Mouse (Mus musculus) left cerebral cortex, adult 2 months (tissue): Measurements from ENCODE around the gene Clp1. TPM values are rescaled to one million over a fixed set of nuclear protein-coding genes. Genes with fewer than 3 reads are reported as not detected.

ENCODE experiments used
- DNase-seq, 2 experiments: peaks; one replicate each; pipeline ENCODE4 v3.0.0; 2021 to 2022; ENCODE audit warnings: low spot score in 2 of 2, mixed read lengths in 1 of 2; ENCODE audit errors: extremely low spot score in 1 of 2
- H3K27ac ChIP-seq: fragments of 200-600 bp; 2 replicates; pipeline ENCODE4 v1.8.1; 2022
- H3K4me3 ChIP-seq: fragments of 200-600 bp; 2 replicates; pipeline ENCODE4 v1.8.1; 2022
- CTCF ChIP-seq: fragments of 200-600 bp; IDR thresholded peaks from 2 replicates; pipeline ENCODE4 v1.8.1; 2022; ENCODE audit warnings: antibody characterized with exemption, mild to moderate bottlenecking, moderate library complexity
- intact Hi-C: fragments of 180-260 bp; cut with DNase I; formaldehyde crosslinking; loops from one replicate; pipeline ENCODE4 v1.15.1; 2025
- long read RNA-seq, 2 experiments: library from polyadenylated mRNA; stranded (forward); transcript quantifications; one replicate each; pipeline ENCODE4 v2.0.0; 2021; ENCODE audit warnings: borderline mapping rate in 2 of 2
- total RNA-seq, 2 experiments: library from RNA; stranded (reverse); gene quantifications; 2 replicates each; pipeline ENCODE4 v1.2.3; 2021

The Clp1 gene
- 10 to 100 TPM in 1 of 2 experiments, 1 to 10 TPM in 1; 8.8 to 10.2 TPM for total RNA-seq
- long read RNA-seq, experiment 1, transcript Clp1-201 (3 exons, 1,912 nt): major isoform, 8 of 9 reads
- long read RNA-seq, experiment 1, partial matches to known transcripts: 0 of 9 reads
- long read RNA-seq, experiment 1, other reads (novel, unspliced or antisense): 0 of 9 reads
- long read RNA-seq, experiment 2, transcript Clp1-201 (3 exons, 1,912 nt): major isoform, 7 of 9 reads
- long read RNA-seq, experiment 2, partial matches to known transcripts: 1 of 9 reads
- long read RNA-seq, experiment 2, other reads (novel, unspliced or antisense): 1 of 9 reads

GRCm38 (mm10) chr2:84727172-84727858, at the start of gene Clp1:
TSS of gene Clp1 (minus strand) at chr2:84727350.
- no peak for TF ChIP-seq CTCF
- Histone ChIP-seq H3K27ac (peak within 1 kb of the TSS; percentile 92), H3K4me3 (peak within 1 kb of the TSS; percentile 82)
- DNase-seq: peak; percentile 95 to 96
- intact Hi-C loops: loop anchor here (1.0 to 5.0 kb wide), 2 partner anchors 12 to 320 kb away; partner anchors contain the start of genes Tnks1bp1 and Zdhhc5

GRCm38 (mm10) chr2:84775665-84776064, 48.5 kb upstream of the Clp1 start:
- Histone ChIP-seq H3K4me3 (no peak overlapping the region), H3K27ac (no peak overlapping the region)
- TF ChIP-seq CTCF: no peak
- no peak for DNase-seq
- intact Hi-C loops: no loop called here

- Histone ChIP-seq H3K4me3 (peak within 1 kb of the TSS; percentile 19), H3K27ac (no peak within 1 kb of the TSS)
- DNase-seq: no peak
- intact Hi-C loops: no loop called here
- no peak for TF ChIP-seq CTCF
Observed at GRCm38 (mm10) chr2:84775241-84775640, 48.1 kb upstream of the Clp1 start, which contains the start of gene Serping1. TSS of gene Serping1 (minus strand) at chr2:84775444.

- intact Hi-C loops: no loop called here
- no peak for DNase-seq
- no peak overlapping the region for H3K27ac ChIP-seq
- no peak for TF ChIP-seq CTCF
- peak overlapping the region; percentile 19 for H3K4me3 ChIP-seq
Observed at GRCm38 (mm10) chr2:84774751-84775150, 47.6 kb upstream of the Clp1 start.

GRCm38 (mm10) chr2:84773195-84773594, 46.0 kb upstream of the Clp1 start:
- Histone ChIP-seq H3K27ac (no peak overlapping the region), H3K4me3 (no peak overlapping the region)
- DNase-seq: no peak
- no peak for TF ChIP-seq CTCF
- intact Hi-C loops: no loop called here

GRCm38 (mm10) chr2:84772454-84772853, 45.3 kb upstream of the Clp1 start:
- intact Hi-C loops: no loop called here
- Histone ChIP-seq H3K27ac (no peak overlapping the region), H3K4me3 (no peak overlapping the region)
- no peak for TF ChIP-seq CTCF
- no peak for DNase-seq

GRCm38 (mm10) chr2:84770501-84770900, 43.4 kb upstream of the Clp1 start:
- no peak for TF ChIP-seq CTCF
- intact Hi-C loops: no loop called here
- Histone ChIP-seq H3K27ac (no peak overlapping the region), H3K4me3 (no peak overlapping the region)
- no peak for DNase-seq

- no peak overlapping the region for H3K4me3 ChIP-seq
- no peak for DNase-seq
- no peak for TF ChIP-seq CTCF
- H3K27ac ChIP-seq: no peak overlapping the region
- intact Hi-C loops: no loop called here
Observed at GRCm38 (mm10) chr2:84762818-84763217, 35.7 kb upstream of the Clp1 start.

- intact Hi-C loops: no loop called here
- TF ChIP-seq CTCF: no peak
- Histone ChIP-seq H3K27ac (no peak overlapping the region), H3K4me3 (no peak overlapping the region)
- no peak for DNase-seq
Observed at GRCm38 (mm10) chr2:84762295-84762694, 35.1 kb upstream of the Clp1 start.

- intact Hi-C loops: no loop called here
- Histone ChIP-seq H3K27ac (no peak overlapping the region), H3K4me3 (no peak overlapping the region)
- no peak for TF ChIP-seq CTCF
- no peak for DNase-seq
Observed at GRCm38 (mm10) chr2:84761840-84762239, 34.7 kb upstream of the Clp1 start.

- H3K4me3 ChIP-seq: no peak overlapping the region
- no peak overlapping the region for H3K27ac ChIP-seq
- DNase-seq: no peak
- intact Hi-C loops: no loop called here
- TF ChIP-seq CTCF: no peak
Observed at GRCm38 (mm10) chr2:84761309-84761708, 34.2 kb upstream of the Clp1 start.

- Histone ChIP-seq H3K27ac (no peak overlapping the region), H3K4me3 (no peak overlapping the region)
- intact Hi-C loops: no loop called here
- TF ChIP-seq CTCF: no peak
- DNase-seq: no peak
Observed at GRCm38 (mm10) chr2:84760777-84761176, 33.6 kb upstream of the Clp1 start.
